Mouse (Mus musculus) ES-Bruce4 (cell line): ENCODE data around the gene Gnaz.

Experiments
- CTCF ChIP-seq: IDR thresholded peaks from one replicate; pipeline ENCODE4 v1.8.1; 2011; ENCODE audit warnings: low read depth, low read length
- EP300 ChIP-seq: IDR thresholded peaks from 2 replicates; pipeline ENCODE4 v1.6.1; 2011; ENCODE audit warnings: low read depth, low read length; ENCODE audit not compliant: insufficient read depth
- POLR2A ChIP-seq: IDR thresholded peaks from one replicate; pipeline ENCODE4 v1.8.1; 2011; ENCODE audit warnings: low read length; ENCODE audit not compliant: insufficient read depth

GRCm38 (mm10) chr10:74973026-74973425 is 6.0 kb downstream of the Gnaz start:
- no peak for TF ChIP-seq POLR2A
- no peak for TF ChIP-seq CTCF
- no peak for TF ChIP-seq EP300
